Mouse (Mus musculus): Measurements from ENCODE around the gene Maml2.

DNA sequence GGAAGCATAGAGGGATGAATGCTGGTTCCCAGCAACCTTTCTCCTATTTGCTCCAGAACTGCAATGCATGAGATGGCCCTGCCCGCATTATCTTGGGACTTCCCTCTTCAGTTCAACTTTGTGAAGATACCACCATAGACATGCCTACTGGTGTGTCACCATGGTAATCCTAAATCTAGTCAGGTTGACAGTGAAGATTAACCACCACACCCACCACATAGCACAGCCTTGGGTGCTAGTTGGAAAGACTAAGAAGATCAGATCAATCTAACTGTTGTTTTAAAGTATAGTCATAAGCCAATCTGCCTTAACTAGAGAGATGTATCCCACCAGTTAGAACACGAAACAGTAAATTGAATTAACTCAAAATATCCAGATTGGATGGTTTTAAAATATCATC lies 381.9 kb downstream of the Maml2 start:
- no peak for TF ChIP-seq MAX (IDR thresholded peaks at IDR 0.05; ENCODE audit: low read depth)
- TF ChIP-seq POLR2A (IDR thresholded peaks at IDR 0.05; ENCODE audit: insufficient read length, low read depth), result no peak
- TF ChIP-seq E2F4 (IDR thresholded peaks at IDR 0.05; ENCODE audit: insufficient read depth), result no peak
- TF ChIP-seq USF1 (IDR thresholded peaks at IDR 0.05; ENCODE audit: low read depth), result no peak
- no peak for TF ChIP-seq MYOG (IDR thresholded peaks at IDR 0.05; ENCODE audit: control insufficient read depth in 1 of 3, insufficient read depth in 1 of 3, insufficient read length in 2 of 3, low read depth in 2 of 3)
- no peak for TF ChIP-seq MYOD1 (IDR thresholded peaks at IDR 0.05; ENCODE audit: control insufficient read depth in 1 of 3, insufficient read length in 2 of 3, low read depth in 2 of 3)
- TF ChIP-seq TCF3 (IDR thresholded peaks at IDR 0.05; ENCODE audit: insufficient read length, low read depth), result no peak
- TF ChIP-seq CEBPB (IDR thresholded peaks at IDR 0.05; ENCODE audit: insufficient read depth, poor library complexity, severe bottlenecking), result no peak
- no peak for TF ChIP-seq REST (IDR thresholded peaks at IDR 0.05; ENCODE audit: insufficient read depth, insufficient read length)
- TF ChIP-seq POLR2AphosphoS2 (IDR thresholded peaks at IDR 0.05; ENCODE audit: insufficient read length, low read depth), result no peak
